Mouse (Mus musculus) G1E (cell line): ENCODE results near the gene Atp5mpl. TPM values are rescaled to one million over a fixed set of nuclear protein-coding genes. Genes with fewer than 3 reads are reported as not detected.
A peak's percentile ranks its signal among the peaks of the same experiment; 100 is the strongest.
"Not testable (repeated sequence)": the region's sequence is repeated elsewhere in the genome, so short reads cannot be mapped to it uniquely, and the experiment has no call there.

Experiments
- ATAC-seq: 2 replicates; pipeline ENCODE4 v1.8.0; 2016; ENCODE audit warnings: mild to moderate bottlenecking; ENCODE audit not compliant: insufficient number of reproducible peaks, poor library complexity, low FRiP score, severe bottlenecking; ENCODE audit errors: extremely low read depth
- DNase-seq: peaks from one replicate; pipeline ENCODE4 v3.0.0; 2012; ENCODE audit warnings: low spot score
- H3K27me3 ChIP-seq: 2 replicates; pipeline ENCODE4 v1.6.1; 2012; ENCODE audit warnings: mild to moderate bottlenecking, low read length, inconsistent platforms; ENCODE audit not compliant: insufficient read depth
- H3K36me3 ChIP-seq: replicated peaks from 2 replicates; pipeline ENCODE3; 2012; ENCODE audit warnings: mild to moderate bottlenecking, inconsistent platforms
- H3K4me1 ChIP-seq: 2 replicates; pipeline ENCODE4 v1.6.1; 2012; ENCODE audit warnings: low read depth, low read length, inconsistent platforms, mixed read lengths; ENCODE audit not compliant: insufficient read depth
- H3K4me3 ChIP-seq: 2 replicates; pipeline ENCODE4 v1.5.1; 2012; ENCODE audit warnings: low read depth, mild to moderate bottlenecking, inconsistent platforms, low read length, moderate library complexity, mixed read lengths
- H3K9me3 ChIP-seq: replicated peaks from 2 replicates; pipeline ENCODE4 v1.6.1; 2012; ENCODE audit warnings: inconsistent platforms
- CTCF ChIP-seq: IDR thresholded peaks from 2 replicates; pipeline ENCODE4 v1.5.1; 2012; ENCODE audit warnings: low read depth, low read length, inconsistent platforms, mixed read lengths
- GATA1 ChIP-seq: IDR thresholded peaks from 2 replicates; pipeline ENCODE4 v1.6.1; 2012; ENCODE audit warnings: borderline replicate concordance, low read length, inconsistent platforms, mixed read lengths
- GATA2 ChIP-seq: IDR thresholded peaks from 2 replicates; pipeline ENCODE4 v1.6.1; 2012; ENCODE audit warnings: low read depth, low read length, inconsistent platforms, borderline replicate concordance
- POLR2AphosphoS5 ChIP-seq: IDR thresholded peaks from 2 replicates; pipeline ENCODE4 v1.6.1; 2012; ENCODE audit warnings: low read depth, low read length, inconsistent platforms; ENCODE audit not compliant: insufficient replicate concordance
- TAL1 ChIP-seq: conservative IDR thresholded peaks from 2 replicates; pipeline ENCODE4 v1.6.1; 2012; ENCODE audit warnings: low read depth, low read length, inconsistent platforms, mixed read lengths
- polyA plus RNA-seq: library from polyadenylated mRNA; stranded (reverse); fragments of >175 nt; gene quantifications from 2 replicates; pipeline ENCODE4 v1.2.3, GENCODE M21; 2012
- total RNA-seq, 2 experiments: library from RNA; stranded (forward) in 1 of 2; stranded (reverse) in 1 of 2; fragments of 200-1000 nt in 1 of 2; fragments of >200 nt in 1 of 2; fragmentation: Nextera tagmentation in 1 of 2; gene quantifications; 2 replicates each; pipeline ENCODE4 v1.2.3; 2014 to 2017

Gene Atp5mpl
- total and polyA plus RNA-seq, 3 experiments, result 17.7 to 1,593 (median 56.4) TPM

DNA sequence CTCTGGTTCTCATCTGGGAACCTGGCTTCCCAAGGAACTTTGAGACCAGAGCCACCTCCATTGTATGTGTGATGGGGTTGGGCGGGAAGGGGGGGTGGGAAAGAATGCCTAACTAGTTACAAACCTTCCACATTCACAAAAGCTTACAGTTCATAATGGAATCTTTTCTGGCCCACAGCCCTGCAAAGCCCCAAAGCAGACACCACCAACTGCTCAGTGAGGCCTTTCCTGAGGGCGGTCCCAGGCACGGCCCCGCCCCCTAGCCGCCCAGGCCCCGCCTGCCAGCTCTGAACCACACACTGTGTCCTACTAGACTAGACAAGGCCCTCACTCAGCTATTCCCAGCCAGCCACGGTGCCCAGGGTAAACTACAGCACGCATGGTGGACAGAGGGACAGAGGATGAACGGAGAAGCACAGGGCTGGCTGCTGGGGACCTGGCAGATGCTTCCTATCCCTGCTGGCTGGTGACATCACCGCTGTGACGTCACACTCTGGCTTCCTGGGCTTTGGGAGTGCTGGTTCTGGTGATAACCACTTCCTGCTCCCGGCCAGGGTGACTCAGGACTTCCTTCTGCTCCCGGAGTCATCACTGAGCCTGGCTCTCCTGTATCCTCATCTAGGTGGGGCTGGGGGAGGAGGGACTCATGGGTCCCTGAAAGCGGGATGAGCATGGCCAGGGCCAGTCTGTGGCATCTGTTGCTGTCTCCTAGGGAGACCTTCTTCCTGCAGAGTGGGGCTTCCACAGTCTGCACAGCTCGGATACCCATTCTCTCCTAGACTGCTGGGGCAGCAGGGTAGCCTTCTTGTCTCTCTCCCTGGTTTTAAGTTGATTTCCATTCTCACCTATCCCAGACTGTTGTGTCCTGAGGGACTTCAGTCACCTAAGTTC lies 20.8 kb downstream of the Atp5mpl start:
- H3K4me3 ChIP-seq, result peak overlapping the region; percentile 72; the same call in 1 of the 2 replicates
- peaks cover 12% of the 10 kb centered on the region for H3K27me3 ChIP-seq
- H3K36me3 ChIP-seq, result peaks cover 24% of the 10 kb centered on the region
- peaks cover 60% of the 10 kb centered on the region for H3K4me1 ChIP-seq
- TF ChIP-seq POLR2AphosphoS5, result 0 out of 2 replicates have a peak, but pooled peaks have one; percentile 5
- not testable (repeated sequence) for DNase-seq, H3K9me3 ChIP-seq
- ATAC-seq, result peak; percentile 40

DNA sequence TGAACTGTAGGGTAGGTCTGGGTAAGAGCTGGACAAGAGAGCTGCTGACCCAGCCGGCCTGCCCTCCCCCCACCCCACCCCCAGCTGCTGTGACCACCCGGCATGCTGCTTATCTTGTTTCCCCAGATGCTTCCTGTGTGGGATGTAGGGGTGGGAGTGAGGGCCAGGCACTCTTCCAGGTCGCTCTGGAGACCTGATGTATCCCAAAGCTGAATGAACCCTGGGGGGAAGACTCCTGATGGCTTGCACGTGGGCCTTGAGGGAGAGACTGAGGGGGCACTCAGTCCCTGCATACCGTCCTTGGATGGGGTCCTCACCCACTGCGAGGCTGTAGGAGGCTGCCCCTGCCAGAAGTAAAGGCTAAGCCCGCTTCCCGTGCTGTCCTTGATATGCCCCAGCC lies 21.7 kb downstream of the Atp5mpl start:
- TF ChIP-seq GATA2, result no peak
- TF ChIP-seq TAL1, result peak; percentile 86
- no peak; the same call in 1 of the 2 replicates for TF ChIP-seq POLR2AphosphoS5
- no peak for TF ChIP-seq CTCF
- no peak for TF ChIP-seq GATA1
- peak; percentile 85 for DNase-seq
- Histone ChIP-seq H3K27me3 (peaks cover 7% of the 10 kb centered on the region; the same call in 1 of the 2 replicates), H3K4me3 (peak overlapping the region; percentile 72; the same call in 1 of the 2 replicates), H3K36me3 (peaks cover 31% of the 10 kb centered on the region), H3K9me3 (no peaks in the 10 kb centered on the region), H3K4me1 (peaks cover 64% of the 10 kb centered on the region)
- ATAC-seq, result peak; percentile 35

DNA sequence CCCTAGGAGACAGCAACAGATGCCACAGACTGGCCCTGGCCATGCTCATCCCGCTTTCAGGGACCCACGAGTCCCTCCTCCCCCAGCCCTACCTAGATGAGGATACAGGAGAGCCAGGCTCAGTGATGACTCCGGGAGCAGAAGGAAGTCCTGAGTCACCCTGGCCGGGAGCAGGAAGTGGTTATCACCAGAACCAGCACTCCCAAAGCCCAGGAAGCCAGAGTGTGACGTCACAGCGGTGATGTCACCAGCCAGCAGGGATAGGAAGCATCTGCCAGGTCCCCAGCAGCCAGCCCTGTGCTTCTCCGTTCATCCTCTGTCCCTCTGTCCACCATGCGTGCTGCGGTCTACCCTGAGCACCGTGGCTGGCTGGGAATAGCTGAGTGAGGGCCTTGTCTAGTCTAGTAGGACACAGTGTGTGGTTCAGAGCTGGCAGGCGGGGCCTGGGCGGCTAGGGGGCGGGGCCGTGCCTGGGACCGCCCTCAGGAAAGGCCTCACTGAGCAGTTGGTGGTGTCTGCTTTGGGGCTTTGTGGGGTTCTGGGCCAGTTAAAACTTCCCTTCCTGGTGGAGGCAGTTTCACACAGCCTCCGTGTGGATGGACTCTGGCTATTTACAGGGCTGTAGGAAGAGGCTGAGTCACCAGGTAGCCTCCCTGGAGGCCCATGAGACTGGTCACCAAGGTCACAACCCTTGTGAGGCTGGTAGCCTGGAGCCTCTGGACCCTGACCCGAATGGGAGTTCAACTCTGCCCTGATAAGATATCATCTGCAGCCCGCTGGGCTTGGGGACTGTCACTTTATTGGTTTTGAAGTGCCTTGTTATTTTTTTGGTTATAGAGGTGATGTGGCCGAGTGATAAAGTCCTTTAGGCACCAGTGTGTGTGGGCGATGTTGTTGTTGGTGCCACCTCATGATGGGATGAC lies 22.5 kb downstream of the Atp5mpl start:
- not testable (repeated sequence) for H3K9me3 ChIP-seq, H3K27me3 ChIP-seq
- DNase-seq, result peak; percentile 73
- Histone ChIP-seq H3K36me3 (peaks cover 31% of the 10 kb centered on the region), H3K4me1 (peaks cover 71% of the 10 kb centered on the region), H3K4me3 (peak overlapping the region; percentile 72)
- peak; percentile 47 for ATAC-seq

DNA sequence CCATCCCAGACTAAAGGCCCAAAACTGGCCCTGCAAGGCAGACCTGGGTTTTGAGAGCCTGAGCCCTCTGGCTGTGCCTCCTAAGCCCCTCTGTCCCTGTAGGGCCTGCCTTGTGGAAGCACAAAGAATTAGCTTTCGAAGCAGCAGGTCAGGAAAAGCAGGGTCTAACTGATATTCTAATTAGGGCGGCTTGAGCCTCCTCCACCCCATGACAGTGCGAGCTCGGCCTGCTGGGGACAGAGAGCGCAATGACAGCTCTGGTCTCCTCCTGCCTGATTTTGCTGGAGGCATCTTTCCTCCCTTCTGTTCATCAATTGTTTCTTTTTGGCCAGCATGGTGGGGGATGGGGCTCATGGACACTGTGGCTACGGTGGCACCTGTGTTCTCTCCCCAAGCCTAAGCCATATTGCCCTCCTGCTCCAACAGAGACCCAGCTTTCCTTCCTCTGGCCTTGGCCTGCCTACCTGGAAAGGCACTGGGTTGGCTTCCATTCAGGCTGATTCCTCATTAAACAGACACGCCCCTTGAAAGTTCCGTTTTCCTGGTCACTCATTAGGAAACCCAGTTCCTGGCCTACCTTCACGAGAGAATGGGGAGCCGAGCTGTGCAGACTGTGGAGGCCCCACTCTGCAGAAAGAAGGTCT lies 23.2 kb downstream of the Atp5mpl start:
- H3K27me3 ChIP-seq, result no peaks in the 10 kb centered on the region
- DNase-seq (no peak), ATAC-seq (no peak)
- H3K36me3 ChIP-seq, result peaks cover 31% of the 10 kb centered on the region
- peak; percentile 61; the same call in 1 of the 2 replicates for TF ChIP-seq POLR2AphosphoS5
- TF ChIP-seq TAL1, result no peak
- TF ChIP-seq GATA2, result no peak
- no peak for TF ChIP-seq GATA1
- peak overlapping the region; percentile 72 for H3K4me3 ChIP-seq
- no peaks in the 10 kb centered on the region for H3K9me3 ChIP-seq
- H3K4me1 ChIP-seq, result peaks cover 77% of the 10 kb centered on the region

GRCm38 (mm10) chr12:111938623-111939177 lies 28.1 kb downstream of the Atp5mpl start:
- DNase-seq (no peak), ATAC-seq (peak; percentile 52)
- H3K4me3 ChIP-seq, result peak overlapping the region; percentile 45; the same call in 1 of the 2 replicates
- TF ChIP-seq GATA1 (no peak), TAL1 (0 out of 2 replicates have a peak, but pooled peaks have one; percentile 13), GATA2 (no peak), CTCF (no peak), POLR2AphosphoS5 (no peak)
- peaks cover 31% of the 10 kb centered on the region for H3K36me3 ChIP-seq
- H3K9me3 ChIP-seq, result no peaks in the 10 kb centered on the region
- peaks cover 80% of the 10 kb centered on the region for H3K4me1 ChIP-seq
- H3K27me3 ChIP-seq, result peaks cover 5% of the 10 kb centered on the region; the same call in 1 of the 2 replicates
